27 mouse cellular contexts compared by ENCODE assay signal in genomic region chr7:3386036-3386730, GRCm38 (mm10). TPM values are rescaled to one million over a fixed set of nuclear protein-coding genes. Genes with fewer than 3 reads are reported as not detected.
"Had no signal": no experiment of that assay in that cellular context is flagged by ENCODE, and none has a peak within 500 bp of the region (broad histone marks: within the 10 kb centered on the region; RNA-seq: fewer than 3 reads in every experiment).

No protein-coding gene starts in this region.

- H3K27ac ChIP-seq: heart, embryonic 10.5 days; hindbrain, embryonic 10.5 days; hindbrain, embryonic 12.5 days; hindbrain, embryonic 14.5 days; intestine, embryonic 15.5 days; left cerebral cortex, adult 2 months; limb, embryonic 10.5 days; limb, embryonic 12.5 days; liver, embryonic 13.5 days had no signal

- H3K4me3 ChIP-seq: heart, embryonic 10.5 days; heart, embryonic 12.5 days; hindbrain, embryonic 10.5 days; hindbrain, embryonic 12.5 days; intestine, embryonic 15.5 days; left cerebral cortex, adult 2 months; limb, embryonic 10.5 days; limb, embryonic 12.5 days; liver, embryonic 13.5 days had no signal

- DNase-seq: gastrocnemius, postnatal 10 days; gastrocnemius, postnatal 25 days; heart, adult 18-20 months; heart, postnatal 10 days; heart, postnatal 4 days; kidney, adult 18-20 months; kidney, adult 8-10 months; kidney, postnatal 10 days; kidney, postnatal 25 days; kidney, postnatal 4 days; layer of hippocampus, adult 9-11 months; liver; liver, embryonic 13.5 days had no signal

RNA-seq across cellular contexts. Expression of gene Cacng8, which starts 4.3 kb away (rescaled TPM):
- total RNA-seq: gastrocnemius, adult 18-20 months; gastrocnemius, postnatal 25 days; gastrocnemius, postnatal 4 days; granulocyte monocyte progenitor cell, adult 5-6 weeks; heart, adult 18-20 months; heart, adult 8-10 months; heart, postnatal 10 days; heart, postnatal 25 days had no signal

RNA-seq across cellular contexts. Expression of gene Cacng6, which starts 37.8 kb away (rescaled TPM):
- total RNA-seq: granulocyte monocyte progenitor cell, adult 5-6 weeks had no signal

RNA-seq across cellular contexts. Expression of gene Cacng7, which starts 53.4 kb away (rescaled TPM):
- total RNA-seq: granulocyte monocyte progenitor cell, adult 5-6 weeks had no signal
